Mouse (Mus musculus): ENCODE data around the gene Cacybp. TPM values are rescaled to one million over a fixed set of nuclear protein-coding genes. Genes with fewer than 3 reads are reported as not detected.

Cacybp gene
- 100 to 1,000 TPM; 122 to 128 TPM for total RNA-seq (2021)

GRCm38 (mm10) chr1:160212703-160213669 is at the start of gene Cacybp:
Cacybp (minus strand) TSS chr1:160212875.
- peak; percentile 100 for DNase-seq
- intact Hi-C loops (cut with DNase I): loop anchor here (10.0 kb wide), 1 partner anchor 502 kb away; no protein-coding TSS in a partner anchor

- DNase-seq: no peak
- intact Hi-C loops (cut with DNase I): no loop called here
These were observed 49.7 kb upstream of the Cacybp start for GRCm38 (mm10) chr1:160262415-160262814.

- no peak for DNase-seq
- intact Hi-C loops (cut with DNase I): no loop called here
These were observed 49.2 kb upstream of the Cacybp start for GRCm38 (mm10) chr1:160261849-160262248.

GRCm38 (mm10) chr1:160260605-160261004 is 47.9 kb upstream of the Cacybp start:
- DNase-seq: no peak
- intact Hi-C loops (cut with DNase I): no loop called here

GRCm38 (mm10) chr1:160259884-160260283 is 47.2 kb upstream of the Cacybp start:
- DNase-seq: peak; percentile 29
- intact Hi-C loops (cut with DNase I): no loop called here

GRCm38 (mm10) chr1:160253108-160253507 is 40.4 kb upstream of the Cacybp start:
- intact Hi-C loops (cut with DNase I): no loop called here
- no peak for DNase-seq

- intact Hi-C loops (cut with DNase I): no loop called here
- no peak for DNase-seq
These were observed 38.8 kb upstream of the Cacybp start for GRCm38 (mm10) chr1:160251388-160252007.

- intact Hi-C loops (cut with DNase I): no loop called here
These were observed 38.1 kb upstream of the Cacybp start for GRCm38 (mm10) chr1:160250782-160251181.

GRCm38 (mm10) chr1:160249786-160250185 is 37.1 kb upstream of the Cacybp start:
- intact Hi-C loops (cut with DNase I): no loop called here

More at GRCm38 (mm10) chr1:160250782-160251181, 38.1 kb upstream of the Cacybp start:
- DNase-seq: no peak

GRCm38 (mm10) chr1:160247473-160247872 is 34.8 kb upstream of the Cacybp start:
- no peak for DNase-seq
- intact Hi-C loops (cut with DNase I): no loop called here

More at GRCm38 (mm10) chr1:160249786-160250185, 37.1 kb upstream of the Cacybp start:
- DNase-seq: no peak

- intact Hi-C loops (cut with DNase I): no loop called here
- no peak for DNase-seq
These were observed 34.2 kb upstream of the Cacybp start for GRCm38 (mm10) chr1:160246844-160247243.

GRCm38 (mm10) chr1:160245954-160246353 is 33.3 kb upstream of the Cacybp start:
- intact Hi-C loops (cut with DNase I): no loop called here
- DNase-seq: no peak

- no peak for DNase-seq
- intact Hi-C loops (cut with DNase I): no loop called here
These were observed 32.0 kb upstream of the Cacybp start for GRCm38 (mm10) chr1:160244689-160245088.

- intact Hi-C loops (cut with DNase I): no loop called here
- DNase-seq: peak; percentile 6
These were observed 27.4 kb upstream of the Cacybp start for GRCm38 (mm10) chr1:160240091-160240490.

GRCm38 (mm10) chr1:160238852-160239443 is 26.3 kb upstream of the Cacybp start:
- DNase-seq: no peak
- intact Hi-C loops (cut with DNase I): no loop called here

- intact Hi-C loops (cut with DNase I): no loop called here
- DNase-seq: no peak
These were observed 25.3 kb upstream of the Cacybp start for GRCm38 (mm10) chr1:160237981-160238380.

- DNase-seq: no peak
- intact Hi-C loops (cut with DNase I): no loop called here
These were observed 21.2 kb upstream of the Cacybp start for GRCm38 (mm10) chr1:160233921-160234320.

- intact Hi-C loops (cut with DNase I): no loop called here
- DNase-seq: no peak
These were observed 19.4 kb upstream of the Cacybp start for GRCm38 (mm10) chr1:160232113-160232512.

GRCm38 (mm10) chr1:160231013-160231412 is 18.3 kb upstream of the Cacybp start:
- intact Hi-C loops (cut with DNase I): no loop called here
- DNase-seq: no peak

GRCm38 (mm10) chr1:160227850-160228249 is 15.2 kb upstream of the Cacybp start:
- intact Hi-C loops (cut with DNase I): loop anchor here (2.0 kb wide), 1 partner anchor 149 kb away; no protein-coding TSS in a partner anchor
- no peak for DNase-seq

GRCm38 (mm10) chr1:160227196-160227595 is 14.5 kb upstream of the Cacybp start:
- no peak for DNase-seq
- intact Hi-C loops (cut with DNase I): no loop called here
